ENCODE assay signal across 11 mouse cellular contexts in genomic region chr8:125532177-125532576, GRCm38 (mm10). TPM values are rescaled to one million over a fixed set of nuclear protein-coding genes. Genes with fewer than 3 reads are reported as not detected.
DNase-seq lines count a peak whose midpoint lies in the region; TF ChIP-seq lines count a peak whose summit lies in the region.
"Had no signal": no experiment of that assay in that cellular context is flagged by ENCODE, and none has a peak within 500 bp of the region (broad histone marks: within the 10 kb centered on the region; RNA-seq: fewer than 3 reads in every experiment).

No protein-coding gene starts in this region.

- H3K4me1 ChIP-seq in embryonic facial prominence, embryonic 10.5 days: peaks cover 74% of the 10 kb centered on the region

- peak; percentile 28 for DNase-seq in gastrocnemius, adult 2 months
- DNase-seq in gastrocnemius, postnatal 36 days: no peak
- no peak for DNase-seq in left cerebral cortex, adult 2 months (ENCODE audit: extremely low spot score in 1 of 2, low spot score in 2 of 2)
- no peak for DNase-seq in left cerebral cortex, postnatal 10 days (ENCODE audit: extremely low spot score in 1 of 2, low spot score in 2 of 2)
- no peak for DNase-seq in embryonic facial prominence, embryonic 10.5 days (ENCODE audit: low spot score)
- DNase-seq in adipocyte (ENCODE audit: low spot score): no peak
- DNase-seq in gastrocnemius, adult 18-20 months (ENCODE audit: low spot score): no peak
- DNase-seq: cerebellum, adult 9-10 months; liver, embryonic 13.5 days had no signal

- no peak for TF ChIP-seq CTCF in gastrocnemius, adult 2 months (IDR thresholded peaks at IDR 0.05)
- no peak for TF ChIP-seq CTCF in left cerebral cortex, adult 2 months (IDR thresholded peaks at IDR 0.05)

- WGBS in embryonic facial prominence, embryonic 10.5 days: 42% methylated on average over 7 of the region's 7 CpGs
- WGBS in macrophage (ENCODE audit: missing documents): 64% methylated on average over 6 of the region's 7 CpGs

- H3K4me3 ChIP-seq in gastrocnemius, adult 2 months: no peak overlapping the region
- H3K4me3 ChIP-seq in left cerebral cortex, adult 2 months: no peak overlapping the region
- H3K4me3 ChIP-seq in embryonic facial prominence, embryonic 10.5 days: no peak overlapping the region
- H3K4me3 ChIP-seq in macrophage (ENCODE audit: inconsistent target): no peak overlapping the region
- H3K4me3 ChIP-seq: liver, embryonic 13.5 days; neural tube, embryonic 13.5 days had no signal

- peaks cover 6% of the 10 kb centered on the region for H3K36me3 ChIP-seq in embryonic facial prominence, embryonic 10.5 days (replicated peaks)
- no peaks in the 10 kb centered on the region for H3K36me3 ChIP-seq in macrophage (ENCODE audit: inconsistent target)
- H3K36me3 ChIP-seq: liver, embryonic 13.5 days had no signal

- intact Hi-C loops in gastrocnemius, adult 2 months (cut with DNase I): no loop called here
- intact Hi-C loops in gastrocnemius, postnatal 36 days (cut with DNase I): no loop called here
- intact Hi-C loops in left cerebral cortex, adult 2 months (cut with DNase I): no loop called here
- intact Hi-C loops in left cerebral cortex, postnatal 10 days (cut with DNase I): no loop called here

- H3K27ac ChIP-seq in gastrocnemius, adult 2 months: peak overlapping the region; percentile 53
- peak overlapping the region; percentile 5 for H3K27ac ChIP-seq in left cerebral cortex, adult 2 months
- H3K27ac ChIP-seq in embryonic facial prominence, embryonic 10.5 days (replicated peaks): peak overlapping the region; percentile 31
- H3K27ac ChIP-seq in macrophage: peak overlapping the region; percentile 35
- H3K27ac ChIP-seq: liver, embryonic 13.5 days; neural tube, embryonic 13.5 days had no signal

- no peaks in the 10 kb centered on the region for H3K9me3 ChIP-seq in embryonic facial prominence, embryonic 10.5 days
- H3K9me3 ChIP-seq: liver, embryonic 13.5 days; neural tube, embryonic 13.5 days had no signal

- no peaks in the 10 kb centered on the region for H3K27me3 ChIP-seq in embryonic facial prominence, embryonic 10.5 days (replicated peaks; ENCODE audit: low read depth, poor library complexity, severe bottlenecking)
- H3K27me3 ChIP-seq: liver, embryonic 13.5 days had no signal

- peaks cover 81% of the 10 kb centered on the region; the same call in 1 of the 2 replicates for H3K79me2 ChIP-seq in macrophage (ENCODE audit: inconsistent target)

RNA-seq across cellular contexts. Expression of gene Sipa1l2, which starts 37.4 kb away (rescaled TPM):
- total RNA-seq in gastrocnemius, adult 2 months (2021): 10 to 100 TPM in 1 of 2 experiments, 1 to 10 TPM in 1; 4.5 to 10.8 TPM
- 1 to 10 TPM; 4.9 to 5.2 TPM for total RNA-seq in gastrocnemius, postnatal 36 days (2021)
- total RNA-seq in left cerebral cortex, adult 2 months (2021): 10 to 100 TPM; 44.1 to 47.9 TPM
- 10 to 100 TPM; 36.6 to 38.6 TPM for total RNA-seq in left cerebral cortex, postnatal 10 days (2021)
- 12.7 and 14.8 TPM in 2 replicates for polyA plus RNA-seq in embryonic facial prominence, embryonic 10.5 days (2016; fragmentation: Nextera tagmentation; extraction: Ambion mirVana)
- 100 to 1,000 TPM in 6 of 26 experiments, 10 to 100 TPM in 20; 35.9 to 288 (median 61.1) TPM for total RNA-seq in macrophage (2018; cell fraction: chromatin; rRNA removed)
- total RNA-seq in macrophage (2018; cell fraction: cytosol; rRNA removed): 10 to 100 TPM in 16 of 26 experiments, 1 to 10 TPM in 10; 7.6 to 27.7 (median 12.0) TPM
- total RNA-seq in macrophage (2018; cell fraction: nucleus; rRNA removed): 100 to 1,000 TPM in 1 of 26 experiments, 10 to 100 TPM in 25; 16.0 to 103 (median 36.0) TPM
- polyA plus RNA-seq in macrophage (2018): 7.2 to 21.6 TPM (median 7.7 TPM) in 3 replicates
- total RNA-seq in gastrocnemius, adult 18-20 months (2021): 1 to 10 TPM; 5.1 to 7.5 TPM
